ENCODE assay signal across 14 mouse cellular contexts in the genomic region with DNA sequence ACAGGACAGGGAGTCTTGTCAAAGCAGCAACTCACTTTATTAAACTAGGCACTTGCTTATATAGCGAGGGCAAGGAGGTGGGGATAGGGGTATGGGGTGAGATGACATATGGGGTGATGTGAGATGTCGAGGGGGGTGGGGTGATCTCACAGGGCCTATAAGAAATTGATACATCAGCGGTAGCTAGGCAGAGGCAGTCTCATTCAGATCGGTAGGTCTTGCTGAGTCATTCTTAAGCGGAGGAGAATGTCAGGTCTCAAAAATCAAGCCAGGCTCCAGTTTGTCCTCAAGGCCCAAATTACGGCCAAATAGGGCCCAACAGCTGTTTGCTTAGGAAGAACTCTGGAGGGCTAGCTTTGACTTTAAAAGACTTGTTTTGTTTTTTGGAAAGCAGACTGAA.
"Had no signal": no experiment of that assay in that cellular context is flagged by ENCODE, and none has a peak within 500 bp of the region (broad histone marks: within the 10 kb centered on the region; RNA-seq: fewer than 3 reads in every experiment).

No protein-coding gene starts in this region.

- H3K4me2 ChIP-seq: lung, embryonic 14.5 days; midbrain, embryonic 11.5 days; midbrain, embryonic 13.5 days; midbrain, embryonic 15.5 days; neural tube, embryonic 12.5 days; stomach, embryonic 15.5 days had no signal

- ATAC-seq: midbrain, embryonic 13.5 days; midbrain, embryonic 15.5 days had no signal

- H3K27ac ChIP-seq: macrophage; midbrain, embryonic 13.5 days; midbrain, embryonic 15.5 days; neural tube, embryonic 12.5 days; stomach, embryonic 15.5 days; stomach, postnatal 0 days had no signal

- H3K9me3 ChIP-seq: midbrain, embryonic 13.5 days; midbrain, embryonic 15.5 days; neural tube, embryonic 12.5 days; stomach, embryonic 15.5 days had no signal

- DNase-seq: lung, adult 18-20 months; lung, embryonic 14.5 days; lung, postnatal 10 days; lung, postnatal 36 days; right cerebral cortex, postnatal 14 days; thymus, adult 2 months; thymus, postnatal 25 days had no signal

- H3K9ac ChIP-seq: lung, embryonic 14.5 days; midbrain, embryonic 13.5 days; midbrain, embryonic 15.5 days; neural tube, embryonic 12.5 days; stomach, embryonic 15.5 days had no signal

- H3K27me3 ChIP-seq: midbrain, embryonic 13.5 days; midbrain, embryonic 15.5 days; neural tube, embryonic 12.5 days; stomach, embryonic 15.5 days had no signal

- H3K36me3 ChIP-seq: midbrain, embryonic 13.5 days; midbrain, embryonic 15.5 days; neural tube, embryonic 12.5 days; stomach, embryonic 15.5 days had no signal

- H3K4me1 ChIP-seq: midbrain, embryonic 15.5 days had no signal

- H3K4me3 ChIP-seq: midbrain, embryonic 13.5 days; midbrain, embryonic 15.5 days; neural tube, embryonic 12.5 days; stomach, embryonic 15.5 days had no signal
